Mouse (Mus musculus) megakaryocyte progenitor cell, adult 5-6 weeks (primary cell): ENCODE measurements around the gene Nlrp6. TPM values are rescaled to one million over a fixed set of nuclear protein-coding genes. Genes with fewer than 3 reads are reported as not detected.

ENCODE experiments used
- ATAC-seq: replicated peaks from 2 replicates; pipeline ENCODE4 v1.8.0; 2016; ENCODE audit warnings: mild to moderate bottlenecking, moderate TSS enrichment, inconsistent platforms; ENCODE audit not compliant: poor library complexity
- total RNA-seq, 2 experiments: library from RNA; stranded (forward) in 1 of 2; stranded (reverse) in 1 of 2; fragments of 157-497, 149-512 nt in 1 of 2; fragments of 200-1000 nt in 1 of 2; gene quantifications; 2 replicates each; pipeline versions ENCODE4 v1.2.3 to v1.2.4; 2015 to 2017

Nlrp6 gene
- total RNA-seq (2015), result not detected in 2 replicates
- total RNA-seq (2017), result not detected in 2 replicates

DNA sequence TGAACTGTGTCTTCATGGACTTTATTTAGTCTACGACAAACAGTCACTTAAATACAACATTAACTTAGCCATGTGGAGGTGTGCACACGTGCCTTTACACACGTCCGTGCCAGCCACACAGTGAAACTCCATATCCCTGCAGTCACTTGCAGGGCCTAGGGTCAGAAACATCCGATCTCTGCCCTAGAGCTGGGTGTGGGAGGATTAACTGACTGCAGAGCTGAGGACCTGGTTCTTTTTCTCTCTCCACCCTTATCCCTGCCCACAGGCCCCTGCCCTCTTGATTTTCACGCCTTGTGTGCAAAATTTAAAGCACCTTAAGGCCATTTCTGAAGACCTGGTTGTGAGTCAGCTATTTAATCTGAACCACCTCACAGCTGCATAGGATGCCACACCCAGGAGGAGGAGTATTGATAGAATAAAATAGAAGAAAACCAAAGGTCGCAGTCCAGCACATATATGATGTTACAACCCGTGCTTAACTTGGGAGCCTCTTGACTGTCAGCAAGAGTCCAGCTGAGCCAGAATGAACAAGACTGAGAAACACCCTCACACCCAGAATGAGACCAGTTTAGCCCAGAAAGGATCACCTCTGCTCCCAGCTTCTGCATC lies at the start of gene Nlrp6:
TSS of gene Nlrp6 (plus strand) at position 485 of the 612 bp plus-strand sequence.
- no peak for ATAC-seq

DNA sequence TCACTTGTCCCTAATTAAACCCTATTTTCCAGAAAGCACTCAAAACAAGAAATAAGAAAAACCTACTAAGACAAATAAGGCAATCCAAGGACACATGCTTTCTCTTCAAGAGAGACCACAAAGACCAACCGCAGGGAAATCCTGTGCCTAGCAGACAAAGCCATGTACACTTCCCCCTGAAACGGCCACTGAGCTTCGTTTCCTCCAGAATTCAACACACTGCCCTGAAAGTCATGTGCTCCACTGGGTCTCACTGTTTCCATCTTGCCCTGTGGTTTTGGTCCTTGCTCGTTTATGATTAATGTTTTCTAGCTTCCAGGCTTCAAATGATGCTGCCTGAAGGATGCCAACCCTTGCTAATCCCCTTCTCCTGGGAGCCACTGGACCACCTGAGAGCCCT lies 46.5 kb upstream of the Nlrp6 start:
- ATAC-seq, result peak; percentile 83

DNA sequence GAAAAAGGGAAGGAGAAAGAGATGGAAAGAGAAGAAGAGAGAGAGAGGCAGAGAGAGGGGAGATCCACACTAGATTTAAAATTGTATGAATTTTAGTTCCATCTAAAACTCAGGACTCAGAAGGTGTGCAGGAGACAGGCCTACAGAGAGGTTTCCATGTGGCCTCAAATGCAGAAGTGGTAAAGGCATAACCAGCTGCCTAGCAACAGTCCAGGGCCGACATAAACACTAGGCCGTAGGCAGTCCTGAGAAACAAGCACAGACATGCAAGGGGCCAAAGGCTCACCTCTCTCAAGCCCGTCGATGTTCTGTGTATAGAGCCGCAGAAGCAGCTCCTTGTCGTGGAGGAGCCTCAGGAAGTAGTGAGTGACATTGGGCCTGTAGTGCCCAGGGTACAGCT lies 43.3 kb upstream of the Nlrp6 start:
- ATAC-seq, result peak; percentile 33

DNA sequence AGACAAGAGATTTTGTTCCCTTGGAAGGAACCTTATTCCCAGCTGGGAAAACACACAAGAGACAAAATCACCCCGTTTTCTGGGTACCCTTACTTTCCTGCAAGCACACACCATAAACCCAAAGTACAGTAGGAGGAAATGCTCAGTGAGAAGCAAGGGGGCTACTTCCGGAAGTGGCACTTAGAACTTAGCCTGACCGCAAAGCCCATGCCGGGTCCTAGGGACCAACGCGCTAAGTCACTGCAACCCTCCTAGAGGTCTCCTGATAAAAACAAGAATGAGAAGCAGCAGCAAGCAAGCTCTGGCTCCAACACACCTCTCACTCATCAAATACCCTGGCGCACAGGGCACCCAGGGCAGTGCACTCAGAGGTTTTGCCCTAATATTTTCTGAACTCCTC lies 41.3 kb upstream of the Nlrp6 start:
- ATAC-seq, result peak; percentile 30

DNA sequence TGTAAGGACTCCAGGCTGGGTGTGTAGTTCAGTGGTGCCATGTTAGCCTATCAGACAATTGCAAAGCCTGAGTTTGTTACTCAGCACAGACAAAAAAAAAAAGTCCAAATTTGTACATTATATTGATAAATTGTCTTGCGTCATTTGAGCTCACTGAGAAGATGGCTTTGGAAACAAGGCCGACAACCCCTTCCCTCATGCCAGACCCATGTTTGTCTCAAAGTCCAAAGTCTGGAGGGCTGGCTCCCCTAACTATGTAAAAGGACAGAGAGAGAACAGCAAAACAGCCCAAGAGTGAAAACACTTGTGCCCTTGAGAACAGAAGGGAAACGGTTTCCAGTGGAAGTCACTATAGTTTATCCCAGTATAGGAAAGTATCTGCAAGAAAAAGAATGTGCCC lies 40.3 kb upstream of the Nlrp6 start:
- ATAC-seq, result no peak

DNA sequence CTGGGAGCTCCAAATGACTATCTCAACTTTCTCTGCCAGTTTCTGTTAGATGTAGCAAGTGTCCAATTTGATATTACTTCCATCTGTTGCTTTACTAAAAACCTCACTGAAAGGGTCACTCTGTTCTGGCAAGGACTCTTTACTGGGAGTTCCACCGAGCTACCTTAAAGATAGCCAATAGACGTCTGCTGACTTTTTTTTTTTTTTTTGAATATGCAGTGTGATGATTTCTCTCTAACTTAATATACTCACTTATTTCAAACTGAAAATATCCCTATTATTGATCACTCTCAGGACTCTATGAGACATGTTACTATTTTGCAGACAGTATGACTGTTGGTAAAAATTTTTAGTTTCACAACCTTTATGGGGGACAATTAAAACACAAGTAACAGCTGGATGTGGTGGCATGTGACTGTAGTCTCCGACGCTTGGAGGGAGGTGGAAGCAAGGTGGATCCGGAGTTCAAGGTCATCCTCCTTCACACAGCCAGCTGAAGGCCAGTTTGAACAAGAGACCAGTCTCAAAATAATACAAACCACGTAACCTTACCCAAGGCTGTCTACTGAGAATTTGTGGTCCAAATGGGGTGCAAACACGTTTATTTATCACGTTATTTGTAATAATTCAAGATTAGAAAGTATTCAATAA lies 39.7 kb upstream of the Nlrp6 start:
- no peak for ATAC-seq

DNA sequence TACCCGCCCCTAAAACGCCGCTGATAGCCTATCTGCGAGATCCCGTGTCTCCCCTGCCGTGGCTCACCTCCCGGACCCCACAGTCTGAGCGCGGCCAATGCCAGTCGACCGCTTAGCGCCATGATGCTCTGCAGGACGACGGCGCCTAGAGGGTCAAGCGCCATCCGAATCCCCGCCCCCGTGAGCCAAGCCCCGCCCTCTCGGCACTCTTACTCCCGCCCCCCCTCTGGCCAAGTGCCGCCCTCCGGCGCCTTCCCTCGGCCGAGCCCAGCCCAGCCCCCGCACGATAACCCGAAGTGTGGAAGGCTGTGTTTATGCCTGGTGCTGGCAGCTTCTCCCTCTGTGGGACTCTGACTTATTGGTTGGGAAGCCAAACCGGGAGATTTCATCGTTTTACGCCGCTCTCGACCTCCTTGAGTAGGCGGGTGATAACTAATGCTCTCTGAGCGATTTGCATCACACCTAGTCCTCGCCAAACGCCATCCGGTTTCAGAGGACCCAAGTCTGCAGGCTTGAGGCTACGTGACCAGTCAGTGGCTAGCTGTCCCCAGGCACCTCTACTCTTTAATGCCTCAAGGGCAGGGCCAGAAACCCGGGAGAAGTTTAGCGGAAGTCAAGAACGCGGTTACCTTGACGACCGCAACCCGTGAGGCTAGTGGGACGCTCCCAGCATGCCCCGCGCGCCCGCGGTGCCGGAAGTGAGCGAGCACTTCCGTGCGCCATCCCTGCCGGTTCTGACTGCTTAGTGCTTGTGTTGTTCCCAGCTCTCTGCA lies 38.8 kb upstream of the Nlrp6 start, which contains the start of the genes Psmd13 and Sirt3:
TSS of gene Psmd13 (plus strand) at position 273 of the 773 bp plus-strand sequence.
TSS of gene Sirt3 (minus strand) at position 614 of the 773 bp plus-strand sequence.
- ATAC-seq, result peak; percentile 82

DNA sequence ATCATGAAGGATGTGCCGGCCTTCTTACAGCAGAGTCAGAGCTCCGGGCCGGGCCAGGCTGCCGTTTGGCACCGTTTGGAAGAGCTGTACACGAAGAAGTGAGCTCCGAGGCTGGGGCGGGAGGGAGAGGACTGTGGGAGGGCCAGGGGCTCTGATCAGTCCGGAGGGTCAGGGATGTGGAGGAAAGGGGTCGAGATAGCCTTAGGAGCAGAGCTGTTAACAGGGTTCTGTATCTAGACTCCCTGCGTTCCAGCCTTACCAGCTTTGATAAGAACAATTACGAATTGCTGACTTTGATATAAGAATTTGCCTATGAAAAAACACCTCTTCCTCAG lies 38.3 kb upstream of the Nlrp6 start:
- peak; percentile 1; the same call in 1 of the 2 replicates for ATAC-seq

DNA sequence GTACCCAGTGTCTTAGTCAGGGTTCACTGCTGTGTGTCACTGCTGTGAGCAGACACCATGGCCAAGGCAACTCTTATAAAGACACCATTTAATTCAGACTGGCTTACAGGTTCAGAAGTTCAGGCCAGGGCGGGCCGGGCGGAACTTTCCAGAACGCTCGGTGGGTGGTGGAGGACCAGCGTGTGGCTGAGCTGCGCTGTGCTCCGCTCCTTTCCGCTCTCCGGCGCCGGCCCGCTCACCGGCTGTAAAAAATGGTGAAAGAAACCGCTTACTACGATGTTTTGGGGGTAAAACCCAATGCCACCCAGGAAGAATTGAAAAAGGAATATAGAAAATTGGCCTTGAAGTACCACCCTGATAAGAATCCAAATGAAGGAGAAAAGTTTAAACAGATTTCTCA lies 30.1 kb upstream of the Nlrp6 start:
- ATAC-seq, result peak; percentile 46; the same call in 1 of the 2 replicates

DNA sequence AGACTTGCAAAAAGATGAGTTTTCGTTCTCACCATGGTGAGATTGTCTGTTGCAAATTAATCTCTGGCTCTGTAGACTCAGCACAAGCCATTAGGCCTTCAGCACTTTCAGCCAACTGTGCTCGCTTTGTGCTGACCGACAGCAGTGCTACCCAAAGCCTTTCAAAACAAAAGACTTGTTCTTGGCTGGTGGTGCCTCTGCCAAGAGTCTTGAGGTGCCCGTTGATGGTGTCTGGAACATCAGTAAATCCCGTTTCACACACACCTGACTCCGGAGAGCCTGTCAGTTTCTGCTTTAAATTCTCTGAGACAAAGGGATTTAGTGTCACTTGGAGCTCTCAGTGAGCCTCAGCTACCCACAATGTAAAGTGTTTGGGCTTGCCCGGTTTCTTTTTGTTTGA lies 26.7 kb upstream of the Nlrp6 start:
- ATAC-seq, result no peak

DNA sequence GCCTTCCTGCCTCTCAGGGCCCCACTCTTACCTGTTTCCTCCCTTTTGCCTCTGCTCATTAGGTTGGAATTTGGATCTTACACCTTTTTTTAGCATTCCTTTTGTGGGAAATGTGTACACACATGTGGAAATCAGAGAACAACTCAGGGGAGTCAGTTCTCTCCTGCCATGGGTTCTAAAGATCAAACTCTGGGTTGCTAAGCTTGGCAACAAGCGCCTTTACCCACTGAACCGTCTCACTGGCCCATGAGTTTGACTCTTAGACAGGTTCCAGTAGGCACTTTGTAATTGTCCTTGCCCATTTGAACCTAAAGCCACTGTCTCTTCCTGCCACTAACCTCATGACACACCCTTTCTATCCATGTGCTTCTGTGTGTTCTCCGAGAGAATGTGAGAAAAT lies 26.1 kb upstream of the Nlrp6 start:
- no peak for ATAC-seq

DNA sequence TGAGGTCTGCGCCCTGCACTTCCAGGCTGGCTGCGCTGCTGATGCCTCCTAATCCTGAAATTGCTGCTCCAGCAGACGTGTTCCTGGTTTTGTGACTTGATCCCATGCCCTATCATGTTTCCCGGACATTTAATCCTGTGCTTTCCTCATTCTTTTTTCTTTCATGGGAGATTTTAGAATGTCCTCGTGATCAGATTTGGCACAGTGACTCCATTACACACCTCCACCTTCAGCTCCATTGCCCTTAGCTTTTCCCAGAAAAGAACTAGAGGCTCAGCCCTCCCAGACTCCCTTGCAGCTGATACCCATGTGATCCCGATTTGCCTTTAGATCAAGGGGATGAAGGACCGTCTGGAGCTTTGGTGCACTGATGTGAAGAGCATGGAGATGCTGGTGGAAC lies 22.8 kb upstream of the Nlrp6 start:
- no peak for ATAC-seq

DNA sequence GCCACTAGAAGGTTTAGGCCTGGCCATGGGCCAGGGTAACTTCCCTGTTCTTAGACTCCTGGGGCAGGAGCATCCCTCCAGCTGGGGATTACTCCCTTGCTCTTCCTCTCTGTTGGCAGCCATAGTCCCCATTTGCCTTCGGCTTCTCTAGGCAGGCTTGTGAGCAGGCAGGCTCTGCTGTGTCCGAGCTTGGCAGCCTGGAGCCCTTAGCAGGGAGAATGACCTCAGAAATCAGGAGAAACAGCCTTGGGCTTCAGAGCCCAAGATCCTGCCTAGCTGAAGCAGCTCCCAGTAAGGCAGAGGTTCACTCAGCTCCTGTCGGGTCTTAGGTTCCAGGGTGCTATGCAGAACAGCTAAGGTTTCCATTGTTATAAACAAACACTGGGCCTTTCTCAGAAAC lies 21.6 kb upstream of the Nlrp6 start:
- ATAC-seq, result no peak

DNA sequence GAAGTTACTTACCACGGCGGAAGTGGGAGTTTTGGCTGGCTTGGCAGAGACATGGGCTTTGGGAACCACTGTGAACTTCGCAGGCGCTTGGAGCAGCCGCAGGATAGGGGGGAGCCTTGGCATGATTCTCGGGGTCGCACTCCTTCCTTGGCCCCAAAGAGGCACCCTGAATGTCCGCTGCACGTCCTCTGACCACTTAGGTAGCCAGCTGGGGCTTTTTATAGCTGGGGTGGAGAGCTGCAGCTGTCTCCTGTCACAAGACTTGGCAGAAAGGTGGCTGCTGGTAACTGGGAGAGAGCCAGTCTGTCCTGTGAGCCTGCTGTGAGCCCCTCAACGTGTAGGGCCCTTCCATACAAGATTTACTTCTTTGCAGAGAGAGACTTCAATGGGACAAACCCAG lies 20.5 kb upstream of the Nlrp6 start, which contains the start of gene Cox8b:
TSS of gene Cox8b (minus strand) at position 227 of the 400 bp plus-strand sequence.
- no peak for ATAC-seq

DNA sequence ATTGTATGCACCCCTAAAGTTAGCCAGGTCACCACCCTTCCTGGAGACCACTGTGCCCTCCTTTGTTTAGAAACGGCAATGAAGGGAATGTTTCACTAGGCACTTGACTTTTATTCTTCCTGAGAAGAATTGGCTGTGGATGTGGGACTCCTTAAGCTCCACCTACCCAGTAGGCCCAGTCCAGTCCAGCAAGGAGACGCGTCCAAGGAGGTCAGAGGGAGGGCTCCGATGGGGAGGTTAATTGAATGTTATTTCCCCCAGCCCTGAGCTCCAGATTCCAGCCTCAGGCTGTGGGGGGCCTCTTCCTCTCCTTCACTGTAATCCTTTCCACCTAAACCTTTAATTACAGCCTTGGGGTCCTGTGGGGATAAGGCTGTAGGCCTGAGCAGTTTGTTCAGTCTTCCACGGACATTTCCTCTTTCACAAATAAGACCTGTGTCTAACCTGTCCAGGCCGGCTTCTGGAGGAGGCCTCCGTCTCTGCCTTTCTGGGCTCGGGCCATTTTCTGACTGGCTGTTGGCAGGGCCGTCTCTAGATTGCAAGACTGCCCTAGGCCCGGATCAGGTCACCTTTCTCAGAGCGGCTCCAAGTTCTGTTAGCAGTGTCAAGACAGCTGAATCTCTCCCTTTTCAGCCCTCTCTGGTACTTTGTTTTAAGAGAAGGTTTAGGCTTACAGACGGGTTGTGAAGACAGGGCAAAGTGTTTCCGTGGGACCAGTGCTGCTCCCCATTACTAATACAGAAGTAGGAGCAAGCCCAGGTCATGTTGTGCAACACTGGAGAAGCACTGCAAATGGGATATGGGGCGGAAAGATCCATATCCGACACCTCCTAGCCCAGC lies 18.4 kb upstream of the Nlrp6 start:
- no peak for ATAC-seq

DNA sequence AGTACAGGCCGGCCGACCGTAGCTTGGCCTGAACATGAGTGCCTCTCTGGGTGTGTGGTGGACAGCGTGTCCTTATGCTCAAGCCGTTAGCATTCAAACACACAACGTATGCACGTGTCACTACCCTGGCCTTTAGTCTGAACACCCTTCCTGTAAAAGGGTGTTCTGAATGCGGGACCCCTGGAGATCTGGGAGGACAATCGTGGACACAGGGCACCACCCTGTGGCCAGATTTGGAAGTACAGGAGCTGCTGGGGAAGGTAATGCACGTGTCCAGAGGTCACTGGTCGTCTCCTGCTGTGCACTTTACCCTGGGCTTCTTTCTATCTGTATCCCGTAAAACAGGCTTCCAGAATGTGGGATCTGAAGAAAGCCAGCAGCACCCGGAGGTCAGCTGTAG lies 17.5 kb upstream of the Nlrp6 start:
- ATAC-seq, result peak; percentile 86

DNA sequence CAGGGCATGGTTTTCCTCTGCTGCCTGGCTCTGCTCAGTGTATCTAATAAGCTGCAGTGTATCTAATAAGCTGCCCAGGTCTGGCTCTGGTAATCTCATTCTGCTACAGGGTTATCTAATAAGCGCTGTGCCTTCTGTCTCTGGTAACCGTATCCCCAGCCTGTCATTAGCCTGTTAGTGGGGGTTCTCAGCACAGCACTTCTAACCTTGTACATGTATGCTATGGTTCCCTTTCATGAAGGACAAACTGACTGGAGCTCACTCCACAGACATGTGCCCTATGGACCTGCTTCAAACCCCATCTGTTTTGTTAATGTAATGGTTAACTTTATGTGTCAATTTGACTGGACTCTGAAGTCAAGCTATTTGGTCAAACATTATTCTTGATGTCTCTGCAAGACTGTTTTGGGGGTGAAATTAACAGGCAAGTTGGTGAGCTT lies 15.0 kb upstream of the Nlrp6 start:
- ATAC-seq, result peak; percentile 51

DNA sequence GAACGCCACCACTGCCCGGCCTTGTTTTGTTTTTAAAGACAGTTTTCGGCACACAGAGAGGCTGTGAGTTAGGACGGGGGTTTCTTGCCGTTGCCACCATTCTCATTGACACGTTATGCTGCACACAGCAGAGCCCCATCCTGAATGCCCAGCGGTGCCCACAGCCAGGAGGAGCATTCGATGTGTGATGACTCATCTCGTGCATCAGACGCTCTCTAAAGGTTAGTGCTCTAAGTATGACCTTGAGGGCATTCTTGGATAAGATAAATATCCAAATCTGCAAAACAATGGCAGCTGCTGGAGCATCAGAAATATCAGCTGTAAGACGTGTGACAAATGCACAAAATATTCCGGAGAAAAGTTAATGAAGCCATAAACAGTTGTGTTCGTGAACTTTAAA lies 13.6 kb upstream of the Nlrp6 start:
- no peak for ATAC-seq

DNA sequence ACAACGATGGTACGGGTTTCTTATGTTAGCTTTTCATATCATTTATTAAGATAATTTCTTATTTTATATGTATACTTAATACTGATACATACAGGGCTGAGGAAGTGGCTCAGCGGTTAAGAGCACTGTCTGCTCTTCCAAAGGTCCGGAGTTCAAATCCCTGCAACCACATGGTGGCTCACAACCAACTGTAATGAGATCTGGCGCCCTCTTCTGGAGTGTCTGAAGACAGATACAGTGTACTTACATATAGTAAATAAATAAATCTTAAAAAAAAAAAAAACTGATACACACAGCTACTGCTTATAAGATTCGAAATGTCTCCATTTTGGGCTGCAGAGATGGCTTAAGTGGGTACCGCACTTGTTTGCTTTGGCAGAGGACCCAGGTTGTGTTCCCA lies 13.0 kb upstream of the Nlrp6 start:
- ATAC-seq, result no peak

DNA sequence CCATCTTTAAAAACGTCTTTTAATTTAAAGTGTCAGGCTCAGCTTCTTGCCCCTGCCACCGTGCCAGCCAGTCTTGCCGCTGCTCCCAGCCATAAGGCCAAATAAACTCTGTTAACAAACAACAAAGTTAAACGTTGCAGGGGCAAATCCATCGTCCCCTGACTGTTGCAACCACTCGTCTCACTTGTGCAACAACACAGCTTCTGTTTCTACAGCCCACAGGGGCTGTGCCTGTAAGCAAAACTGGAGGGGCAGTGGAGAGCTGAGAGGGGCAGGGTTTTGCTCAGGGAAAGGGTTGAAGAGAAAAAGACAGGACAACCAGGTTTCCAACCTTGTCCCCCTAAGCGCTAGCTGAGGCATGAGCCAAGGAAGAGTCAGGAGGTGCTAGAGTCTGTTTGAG lies 12.5 kb upstream of the Nlrp6 start:
- peak; percentile 53 for ATAC-seq

DNA sequence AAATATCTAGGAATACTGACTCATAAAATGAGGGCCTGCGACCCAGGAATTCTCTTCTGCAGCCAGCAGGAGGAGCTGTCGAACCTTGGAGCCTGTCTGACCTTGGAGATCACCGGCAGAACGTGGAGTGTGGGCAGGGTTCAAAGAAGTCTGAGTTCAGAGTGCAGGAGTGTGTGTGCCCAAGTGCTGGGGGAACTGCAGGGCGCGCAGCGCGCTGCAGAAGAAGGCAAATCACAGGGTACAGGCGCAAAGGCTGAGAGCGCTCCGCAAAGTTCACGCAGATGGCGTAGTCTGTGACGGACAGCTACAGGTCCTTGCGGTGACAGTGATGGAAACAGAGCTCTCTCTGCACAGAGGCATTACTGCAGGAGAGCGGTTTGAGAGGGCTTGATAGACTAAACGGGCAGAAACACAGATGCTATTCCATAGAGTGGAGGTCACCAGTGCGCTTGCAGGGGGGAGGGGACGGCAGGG lies 12.0 kb upstream of the Nlrp6 start:
- ATAC-seq, result peak; percentile 91
